Mouse (Mus musculus) thymus, adult 2 months (tissue): ENCODE measurements around the gene Gm11011. TPM values are rescaled to one million over a fixed set of nuclear protein-coding genes. Genes with fewer than 3 reads are reported as not detected.
A peak's percentile ranks its signal among the peaks of the same experiment; 100 is the strongest.
"Not testable (repeated sequence)": the region's sequence is repeated elsewhere in the genome, so short reads cannot be mapped to it uniquely, and the experiment has no call there.

ENCODE experiments used
- DNase-seq: peaks from one replicate; pipeline ENCODE4 v3.0.0; 2021
- H3K27ac ChIP-seq: fragments of 200-500 bp; 2 replicates; pipeline ENCODE4 v1.5.1; 2012; ENCODE audit warnings: low read length, control low read depth; ENCODE audit not compliant: control insufficient read depth, insufficient read depth
- H3K27me3 ChIP-seq: fragments of 200-500 bp; 2 replicates; pipeline ENCODE4 v1.6.1; 2012; ENCODE audit warnings: mild to moderate bottlenecking, low read length, moderate library complexity, mixed read lengths; ENCODE audit not compliant: control insufficient read depth, insufficient read depth
- H3K36me3 ChIP-seq: fragments of 200-500 bp; 2 replicates; pipeline ENCODE4 v1.6.1; 2012; ENCODE audit warnings: mild to moderate bottlenecking, low read length, moderate library complexity; ENCODE audit not compliant: control insufficient read depth, insufficient read depth
- H3K4me1 ChIP-seq: fragments of 200-500 bp; replicated peaks from 2 replicates; pipeline ENCODE4 v1.6.1; 2012; ENCODE audit warnings: low read length; ENCODE audit not compliant: control insufficient read depth, insufficient read depth
- H3K4me3 ChIP-seq: fragments of 200-500 bp; 2 replicates; pipeline ENCODE4 v1.5.1; 2012; ENCODE audit warnings: mild to moderate bottlenecking, low read length, control low read depth, moderate library complexity; ENCODE audit not compliant: control insufficient read depth, insufficient read depth
- CTCF ChIP-seq: fragments of 200-500 bp; IDR thresholded peaks from 2 replicates; pipeline ENCODE4 v1.5.1; 2012; ENCODE audit warnings: mild to moderate bottlenecking, control low read depth, low read length, moderate library complexity, borderline replicate concordance; ENCODE audit not compliant: control insufficient read depth, poor library complexity, insufficient read depth; ENCODE audit errors: extremely low read depth
- POLR2A ChIP-seq: fragments of 200-500 bp; IDR thresholded peaks from 2 replicates; pipeline ENCODE4 v1.6.1; 2012; ENCODE audit warnings: mild to moderate bottlenecking, low read length, control low read depth, moderate library complexity; ENCODE audit not compliant: control insufficient read depth, poor library complexity, insufficient read depth; ENCODE audit errors: extremely low read depth
- WGBS: fragments of 180-500 bp; shearing (Covaris S2); methylation state at CpG from one replicate; pipeline ENCODE4 v1.1.7; 2018; 5-methylcytosine and 5-hydroxymethylcytosine counted together
- polyA plus RNA-seq: library from polyadenylated mRNA; depleted of rRNA; stranded (reverse); fragments of >200 nt; gene quantifications from 2 replicates; pipeline ENCODE4 v1.2.3, GENCODE M21; 2012; rRNA removed

Gene Gm11011
- polyA plus RNA-seq = not detected in 2 replicates

DNA sequence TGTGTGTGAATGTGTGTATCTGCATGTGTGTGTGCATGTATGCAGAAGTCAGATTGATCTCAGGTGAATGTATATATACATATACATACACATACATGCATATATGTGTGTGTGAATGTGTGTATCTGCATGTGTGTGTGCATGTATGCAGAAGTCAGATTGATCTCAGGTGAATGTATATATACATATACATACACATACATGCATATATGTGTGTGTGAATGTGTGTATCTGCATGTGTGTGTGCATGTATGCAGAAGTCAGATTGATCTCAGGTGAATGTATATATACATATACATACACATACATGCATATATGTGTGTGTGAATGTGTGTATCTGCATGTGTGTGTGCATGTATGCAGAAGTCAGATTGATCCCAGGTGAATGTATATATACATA lies at the start of gene Gm11011:
Gm11011 (minus strand) TSS at position 101 of the 400 bp plus-strand sequence.
- not testable (repeated sequence) for H3K4me1 ChIP-seq, H3K4me3 ChIP-seq, DNase-seq, H3K27me3 ChIP-seq, H3K27ac ChIP-seq, H3K36me3 ChIP-seq

DNA sequence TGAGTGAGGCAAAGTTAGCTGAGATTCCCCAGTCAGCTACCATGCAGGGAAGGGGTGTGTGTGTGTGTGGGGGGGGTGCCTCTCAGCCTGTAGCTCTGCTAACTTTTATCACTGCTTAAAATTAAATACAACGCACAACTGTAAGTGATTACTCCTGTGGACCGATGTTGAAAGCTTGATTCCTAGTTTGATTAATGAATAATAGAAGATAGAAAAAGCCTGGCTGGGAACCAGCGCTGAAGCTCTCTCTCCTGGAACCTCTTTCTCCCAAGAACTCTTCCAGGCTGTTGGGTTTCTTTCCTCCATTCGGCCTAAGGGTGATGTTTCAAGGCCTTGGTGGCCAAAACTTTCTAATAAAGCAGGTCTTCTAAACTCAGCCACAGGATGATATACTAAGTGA lies 48.9 kb upstream of the Gm11011 start:
- H3K27me3 ChIP-seq = no peaks in the 10 kb centered on the region
- 91% methylated on average over 4 of the region's 4 CpGs for WGBS
- DNase-seq = no peak
- no peaks in the 10 kb centered on the region for H3K36me3 ChIP-seq
- H3K4me1 ChIP-seq = peaks cover 14% of the 10 kb centered on the region
- no peak overlapping the region for H3K27ac ChIP-seq
- H3K4me3 ChIP-seq = no peak overlapping the region
- TF ChIP-seq CTCF (no peak), POLR2A (no peak)

DNA sequence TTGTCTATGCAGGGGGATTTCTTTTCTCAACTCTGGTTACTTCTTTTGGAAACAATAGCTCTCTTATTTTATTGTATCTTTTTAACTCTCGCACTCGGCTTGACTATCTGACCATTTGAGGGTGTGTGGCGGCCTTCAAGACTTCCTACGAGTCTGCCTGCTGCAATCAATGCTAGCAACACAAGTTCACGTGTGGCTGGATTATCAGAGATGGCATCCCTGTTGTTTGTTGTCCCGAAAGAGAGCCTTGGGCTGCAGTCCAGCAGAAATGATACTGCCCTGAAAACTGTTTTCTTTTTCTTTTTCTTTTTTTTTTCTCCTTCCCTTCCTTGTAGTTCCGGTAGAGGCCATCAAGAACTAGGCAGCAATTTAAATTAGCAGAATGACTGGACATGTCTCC lies 47.9 kb upstream of the Gm11011 start:
- H3K4me3 ChIP-seq = no peak overlapping the region
- no peaks in the 10 kb centered on the region for H3K36me3 ChIP-seq
- H3K4me1 ChIP-seq = peaks cover 14% of the 10 kb centered on the region
- 89% methylated on average over 7 of the region's 7 CpGs for WGBS
- no peak for TF ChIP-seq CTCF
- TF ChIP-seq POLR2A = no peak
- H3K27me3 ChIP-seq = no peaks in the 10 kb centered on the region; the same call in 1 of the 2 replicates
- DNase-seq = no peak
- no peak overlapping the region for H3K27ac ChIP-seq

DNA sequence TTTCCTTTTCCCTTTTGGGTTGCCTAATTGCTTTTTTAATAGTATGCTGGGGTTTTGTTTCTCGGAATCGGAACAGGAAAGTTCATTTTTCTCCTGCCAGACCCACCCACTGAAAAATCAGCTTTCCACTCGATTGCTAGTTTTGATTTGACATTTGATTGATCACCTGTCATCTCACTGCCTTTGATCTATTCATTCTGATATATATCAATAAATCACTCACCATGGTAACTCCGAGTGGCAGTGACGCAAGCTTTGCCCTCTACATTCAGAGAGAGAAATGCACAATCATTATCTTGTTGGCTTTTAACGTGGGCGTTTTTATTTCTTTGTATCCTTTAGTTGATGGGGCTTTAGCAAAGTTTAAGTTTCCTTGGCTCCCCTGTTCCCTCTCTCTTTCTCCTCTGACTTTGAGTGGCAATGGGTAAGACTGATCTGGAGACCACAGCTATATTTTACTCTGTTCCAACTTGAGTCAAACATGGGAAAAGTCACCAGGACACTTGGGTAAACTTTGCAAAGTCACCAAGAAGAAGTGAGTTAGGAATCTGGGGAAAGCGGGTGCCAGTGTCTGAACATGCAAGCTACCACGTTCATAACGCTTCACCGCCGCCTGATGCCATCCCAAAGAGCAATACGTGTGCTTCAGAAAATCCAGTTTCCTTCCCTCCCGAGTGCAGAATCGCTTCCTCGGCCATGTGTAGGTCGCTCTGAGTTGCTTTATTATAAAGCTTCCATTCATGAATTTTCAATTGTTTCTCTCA lies 47.3 kb upstream of the Gm11011 start:
- Histone ChIP-seq H3K4me3 (no peak overlapping the region), H3K4me1 (peaks cover 14% of the 10 kb centered on the region), H3K36me3 (no peaks in the 10 kb centered on the region), H3K27me3 (no peaks in the 10 kb centered on the region; the same call in 1 of the 2 replicates), H3K27ac (no peak overlapping the region)
- 65% methylated on average over 17 of the region's 17 CpGs for WGBS
- no peak for DNase-seq
- TF ChIP-seq CTCF (no peak), POLR2A (no peak)

DNA sequence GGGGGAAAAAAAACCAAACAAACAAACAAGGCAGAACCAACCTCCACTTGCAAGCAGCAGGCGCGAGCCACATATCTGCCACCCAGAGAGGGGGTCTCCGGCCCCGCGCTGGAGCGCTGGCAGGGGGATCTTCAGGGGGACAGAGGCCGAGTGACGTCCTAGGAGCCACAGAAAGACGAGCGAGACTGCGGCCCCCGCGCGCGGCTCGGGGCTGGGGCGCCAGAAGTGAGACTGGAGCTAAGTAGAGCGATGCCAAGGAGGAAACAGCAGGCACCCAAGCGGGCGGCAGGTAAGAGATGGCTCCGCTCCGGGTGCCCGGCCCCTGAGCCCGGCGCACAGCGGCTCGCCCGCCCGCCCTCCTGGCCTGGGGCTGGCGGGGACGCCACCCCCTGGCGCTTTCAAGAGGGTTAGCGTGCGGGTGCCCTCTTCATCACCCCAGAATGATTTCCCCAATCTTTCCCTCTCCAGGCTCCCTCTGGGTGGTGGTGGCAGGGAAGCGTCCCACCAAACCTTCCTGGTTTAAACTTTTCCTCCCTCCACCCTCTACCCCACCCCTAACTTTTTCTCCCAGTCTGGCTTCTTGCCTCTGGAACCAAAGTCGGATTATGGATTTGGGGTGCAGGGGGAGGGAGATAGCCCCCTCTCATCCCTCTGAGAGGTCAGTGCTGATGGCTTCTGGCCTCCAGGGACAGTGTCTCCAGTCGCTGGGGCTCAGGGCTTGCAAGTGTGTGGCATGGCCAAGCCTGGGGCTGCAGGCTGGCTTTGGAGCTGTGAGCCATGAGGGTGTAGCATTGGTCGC lies 46.1 kb upstream of the Gm11011 start:
- TF ChIP-seq CTCF (no peak), POLR2A (no peak)

DNA sequence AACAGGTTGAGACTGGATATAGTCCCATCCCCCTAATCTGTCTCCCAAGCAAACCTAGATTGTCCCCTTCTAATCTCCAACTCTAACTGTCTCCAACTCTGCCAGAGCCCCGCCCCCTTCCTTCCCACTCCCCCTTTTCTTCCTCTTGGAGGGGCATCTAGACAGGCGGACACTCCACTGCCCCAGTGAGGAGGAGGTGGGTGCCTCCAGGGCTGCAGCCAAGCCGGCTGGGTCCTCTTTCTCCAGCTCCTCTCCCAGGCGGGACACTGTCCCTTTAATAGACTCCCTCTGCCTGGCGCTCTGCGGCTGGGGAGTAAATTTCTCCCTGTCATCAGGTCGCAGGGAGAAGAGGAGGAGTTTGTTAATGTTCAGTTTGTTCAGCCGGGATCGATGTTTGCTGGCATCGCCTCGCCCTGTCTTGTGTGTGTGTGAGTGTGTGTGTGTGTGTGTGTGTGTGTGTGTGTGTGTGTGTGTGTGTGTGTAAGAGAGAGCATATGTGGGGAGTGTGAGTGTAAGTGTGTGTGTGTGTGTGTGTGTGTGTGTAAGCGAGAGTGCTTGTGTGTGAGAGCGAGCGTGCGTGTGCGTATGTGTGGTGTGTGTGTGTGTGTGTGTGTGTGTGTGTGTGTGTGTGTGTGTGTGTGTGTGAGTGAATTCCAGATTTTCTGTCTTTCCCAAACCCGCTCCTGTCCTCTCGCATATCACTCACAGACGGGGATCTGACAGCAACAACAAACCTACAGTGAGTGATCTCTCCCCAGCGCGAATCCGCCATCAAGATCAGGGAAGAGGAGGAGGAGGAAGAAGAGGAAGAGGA lies 45.0 kb upstream of the Gm11011 start, which contains the start of gene Tshz2:
Tshz2 (plus strand) TSS at position 676 of the 814 bp plus-strand sequence.
- H3K27me3 ChIP-seq = no peaks in the 10 kb centered on the region; the same call in 1 of the 2 replicates
- no peak for TF ChIP-seq POLR2A
- TF ChIP-seq CTCF = no peak
- no peak for DNase-seq
- WGBS = 4% methylated on average over 22 of the region's 22 CpGs
- H3K36me3 ChIP-seq = no peaks in the 10 kb centered on the region
- H3K4me1 ChIP-seq = peaks cover 14% of the 10 kb centered on the region
- peak within 1 kb of the TSS; percentile 38 for H3K4me3 ChIP-seq
- no peak within 1 kb of the TSS for H3K27ac ChIP-seq

More for the DNA sequence above, 46.1 kb upstream of the Gm11011 start:
- Histone ChIP-seq H3K4me3 (peak overlapping the region; percentile 38), H3K27me3 (no peaks in the 10 kb centered on the region; the same call in 1 of the 2 replicates), H3K4me1 (peaks cover 14% of the 10 kb centered on the region), H3K36me3 (no peaks in the 10 kb centered on the region), H3K27ac (no peak overlapping the region)
- DNase-seq = peak; percentile 18
- 2% methylated on average over 38 of the region's 38 CpGs for WGBS
